Mouse (Mus musculus): ENCODE data around the gene Fam173b.

Fam173b gene

GRCm38 (mm10) chr15:31636091-31636595 lies 34.5 kb downstream of the Fam173b start:
- DNase-seq, result no peak

GRCm38 (mm10) chr15:31647225-31647624 lies 45.6 kb downstream of the Fam173b start:
- peak; percentile 56 to 60 for DNase-seq

- DNase-seq, result peak in 1 of 2 experiments; percentile 50
These were observed 46.4 kb downstream of the Fam173b start for GRCm38 (mm10) chr15:31647851-31648569.

- DNase-seq, result no peak
These were observed 48.0 kb downstream of the Fam173b start for GRCm38 (mm10) chr15:31649691-31650090.

- no peak for DNase-seq
These were observed 49.2 kb downstream of the Fam173b start for GRCm38 (mm10) chr15:31650821-31651220.

GRCm38 (mm10) chr15:31660133-31660795 lies 58.6 kb downstream of the Fam173b start:
- DNase-seq, result no peak

- DNase-seq, result no peak
These were observed 59.2 kb downstream of the Fam173b start for GRCm38 (mm10) chr15:31660844-31661243.

GRCm38 (mm10) chr15:31661802-31662201 lies 60.1 kb downstream of the Fam173b start:
- DNase-seq, result no peak

- no peak for DNase-seq
These were observed 61.4 kb downstream of the Fam173b start for GRCm38 (mm10) chr15:31663074-31663473.

Measured in kidney, postnatal 4 days (tissue).